In the genomic region with DNA sequence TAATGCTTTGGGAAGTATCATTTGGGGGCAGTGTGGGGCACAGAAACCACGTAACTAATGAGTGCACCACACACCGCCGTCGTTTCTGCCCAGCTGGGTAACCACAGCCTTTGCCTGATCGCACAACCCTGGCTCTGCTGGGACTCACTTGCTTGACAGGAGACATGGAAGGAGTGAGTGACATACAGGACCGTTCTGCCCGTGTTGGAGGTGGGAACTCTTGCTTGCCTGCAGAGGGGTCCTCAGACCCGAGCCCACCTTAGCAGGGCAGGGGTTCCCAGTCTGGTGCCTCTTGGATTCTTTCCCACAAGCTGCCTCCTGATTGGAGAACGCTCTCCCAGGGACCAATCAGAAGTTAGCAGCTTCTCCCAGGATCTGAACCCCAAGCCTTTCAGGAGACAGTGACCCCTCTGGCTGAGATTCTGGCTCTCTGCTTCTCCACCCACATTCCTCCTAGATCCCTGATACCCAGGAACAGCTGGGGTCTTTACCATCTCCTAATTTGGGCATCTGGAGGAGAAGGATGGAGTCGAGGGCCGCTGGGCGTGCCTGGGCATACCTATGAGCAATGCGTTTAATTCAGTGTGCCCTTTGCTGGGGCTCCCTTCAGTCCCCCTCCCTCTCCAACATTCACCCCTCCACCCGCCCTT, we compare ENCODE assay signal across 18 mouse cellular contexts. TPM values are rescaled to one million over a fixed set of nuclear protein-coding genes. Genes with fewer than 3 reads are reported as not detected.
DNase-seq lines count a peak whose midpoint lies in the region; ATAC-seq and TF ChIP-seq lines count a peak whose summit lies in the region.
"Had no signal": no experiment of that assay in that cellular context is flagged by ENCODE, and none has a peak within 500 bp of the region (broad histone marks: within the 10 kb centered on the region; RNA-seq: fewer than 3 reads in every experiment).

No protein-coding gene starts in this region.

- H3K4me1 ChIP-seq in intestine, postnatal 0 days (replicated peaks; ENCODE audit: control insufficient read depth, insufficient read depth, low read length): no peaks in the 10 kb centered on the region

- no peak for TF ChIP-seq CTCF in gastrocnemius, adult 2 months (IDR thresholded peaks at IDR 0.05)
- TF ChIP-seq CTCF in intestine, postnatal 0 days (IDR thresholded peaks at IDR 0.05; ENCODE audit: low read depth): no peak

- H3K9me3 ChIP-seq in intestine, postnatal 0 days (ENCODE audit: control insufficient read depth): no peaks in the 10 kb centered on the region
- H3K9me3 ChIP-seq: midbrain, embryonic 15.5 days had no signal

- DNase-seq in gastrocnemius, adult 2 months: peak; percentile 16
- DNase-seq in gastrocnemius, postnatal 36 days: no peak
- peak; percentile 3 for DNase-seq in ovary, postnatal 36 days (ENCODE audit: low spot score)
- DNase-seq in ovary, postnatal 14 days (ENCODE audit: low spot score): no peak
- DNase-seq in splenic B cell, adult 2 months (ENCODE audit: low read depth, low spot score): peak; percentile 25
- DNase-seq in Muller cell, postnatal 12 days (ENCODE audit: inconsistent ontology term): no peak
- DNase-seq: adrenal gland, postnatal 36 days; cerebellum, postnatal 25 days; heart, postnatal 4 days; kidney, postnatal 14 days; right cerebral cortex, adult 18-20 months had no signal

- H3K4me2 ChIP-seq in intestine, postnatal 0 days (replicated peaks; ENCODE audit: low read depth): no peak overlapping the region

- H3K9ac ChIP-seq in intestine, postnatal 0 days (ENCODE audit: low read depth, low read length): no peak overlapping the region

- H3K36me3 ChIP-seq in splenic B cell, adult 2 months (ENCODE audit: control insufficient read depth, insufficient read depth, low read length, poor library complexity, severe bottlenecking): no peaks in the 10 kb centered on the region
- no peaks in the 10 kb centered on the region for H3K36me3 ChIP-seq in intestine, postnatal 0 days (ENCODE audit: control insufficient read depth, insufficient read depth)
- H3K36me3 ChIP-seq: midbrain, embryonic 15.5 days had no signal

- 61% methylated on average over 14 of the region's 14 CpGs for WGBS in intestine, postnatal 0 days

- peak; percentile 19; the same call in 1 of the 2 replicates for ATAC-seq in granulocyte monocyte progenitor cell, adult 5-6 weeks (replicated peaks; ENCODE audit: poor library complexity, severe bottlenecking)
- no peak for ATAC-seq in intestine, postnatal 0 days
- ATAC-seq: lung, postnatal 0 days; midbrain, embryonic 15.5 days had no signal

- peak overlapping the region; percentile 87; the same call in 1 of the 2 replicates for H3K27ac ChIP-seq in gastrocnemius, adult 2 months
- no peak overlapping the region for H3K27ac ChIP-seq in intestine, postnatal 0 days (ENCODE audit: low read depth, low read length)
- H3K27ac ChIP-seq: midbrain, embryonic 15.5 days had no signal

- intact Hi-C loops in gastrocnemius, adult 2 months (cut with DNase I): no loop called here
- intact Hi-C loops in gastrocnemius, postnatal 36 days (cut with DNase I): loop anchor here (5.0 kb wide), 1 partner anchor 52 kb away; no protein-coding TSS in a partner anchor

- H3K27me3 ChIP-seq in splenic B cell, adult 2 months (ENCODE audit: control insufficient read depth, insufficient read depth, low read length, poor library complexity, severe bottlenecking): no peaks in the 10 kb centered on the region
- peaks cover 12% of the 10 kb centered on the region; the same call in 1 of the 2 replicates for H3K27me3 ChIP-seq in intestine, postnatal 0 days (replicated peaks; ENCODE audit: control insufficient read depth, insufficient read depth, low read length)

- no peak overlapping the region for H3K4me3 ChIP-seq in gastrocnemius, adult 2 months
- no peak overlapping the region for H3K4me3 ChIP-seq in intestine, postnatal 0 days (ENCODE audit: low read depth, low read length)

RNA-seq across cellular contexts. Expression of a gene that starts 1.2 kb away (rescaled TPM):
- total RNA-seq in gastrocnemius, adult 2 months (2021): 100 to 1,000 TPM in 1 of 2 experiments, 10 to 100 TPM in 1; 77.0 to 273 TPM
- 100 to 1,000 TPM; 105 to 170 TPM for total RNA-seq in gastrocnemius, postnatal 36 days (2021)
- 13.1 TPM in 2 replicates for total RNA-seq in granulocyte monocyte progenitor cell, adult 5-6 weeks (2014; fragmentation: Nextera tagmentation)
- 4.0 and 6.6 TPM in 2 replicates for total RNA-seq in granulocyte monocyte progenitor cell, adult 5-6 weeks (2017)
- polyA plus RNA-seq in intestine, postnatal 0 days (2015; fragmentation: Nextera tagmentation; extraction: Ambion mirVana): 1.1 and 1.2 TPM in 2 replicates

RNA-seq across cellular contexts. Expression of a gene that starts 56.1 kb away (rescaled TPM):
- total RNA-seq in gastrocnemius, adult 2 months (2021): 100 to 1,000 TPM; 483 to 898 TPM
- total RNA-seq in gastrocnemius, postnatal 36 days (2021): 100 to 1,000 TPM; 568 to 650 TPM
- 143 and 167 TPM in 2 replicates for total RNA-seq in granulocyte monocyte progenitor cell, adult 5-6 weeks (2014; fragmentation: Nextera tagmentation)
- 116 and 142 TPM in 2 replicates for total RNA-seq in granulocyte monocyte progenitor cell, adult 5-6 weeks (2017)
- 588 and 627 TPM in 2 replicates for polyA plus RNA-seq in intestine, postnatal 0 days (2015; fragmentation: Nextera tagmentation; extraction: Ambion mirVana)

RNA-seq across cellular contexts. Expression of a gene that starts 59.3 kb away (rescaled TPM):
- total RNA-seq in gastrocnemius, adult 2 months (2021): under 1 TPM in 1 of 2 experiments, not detected in 1; 0.22 TPM
- under 1 TPM; 0.07 to 0.08 TPM for total RNA-seq in gastrocnemius, postnatal 36 days (2021)
- total RNA-seq in granulocyte monocyte progenitor cell, adult 5-6 weeks (2014; fragmentation: Nextera tagmentation): not detected in 2 replicates
- not detected in 2 replicates for total RNA-seq in granulocyte monocyte progenitor cell, adult 5-6 weeks (2017)
- 0.37 and 0.47 TPM in 2 replicates for polyA plus RNA-seq in intestine, postnatal 0 days (2015; fragmentation: Nextera tagmentation; extraction: Ambion mirVana)
- total RNA-seq: adrenal gland, postnatal 36 days; heart, adult 8-10 months; heart, postnatal 4 days; left cerebral cortex, adult 18-20 months had no signal
- polyA plus RNA-seq: neural tube, embryonic 14.5 days had no signal

Comparison
In these comparisons a context has a peak if more than half of its experiments do, and no peak if none do; other contexts are left out.
1. DNase-seq: peak in gastrocnemius, adult 2 months (single experiment), ovary, postnatal 36 days (single experiment) and splenic B cell, adult 2 months (single experiment); none in gastrocnemius, postnatal 36 days (0 of 2), ovary, postnatal 14 days (single experiment) and Muller cell, postnatal 12 days (single experiment).
2. RNA of a gene that starts 1.2 kb away (total RNA-seq): 77.0 to 273 TPM in gastrocnemius, adult 2 months and 105 to 170 TPM in gastrocnemius, postnatal 36 days; 4.0 to 13.1 TPM in granulocyte monocyte progenitor cell, adult 5-6 weeks; every median in the first group is over 4 times any median in the second.